Mouse (Mus musculus) thymus, postnatal 0 days (tissue): ENCODE measurements at regions not wholly inside any gene's neighbourhood (a gene's known extent, or its start where the extent isn't known, plus 50 kb on each side); places are given as distances from the start of the nearest gene placed in this dataset.

Experiments used
- DNase-seq: peaks from one replicate; pipeline ENCODE4 v3.0.0-alpha.2; 2015; ENCODE audit warnings: low spot score

DNA sequence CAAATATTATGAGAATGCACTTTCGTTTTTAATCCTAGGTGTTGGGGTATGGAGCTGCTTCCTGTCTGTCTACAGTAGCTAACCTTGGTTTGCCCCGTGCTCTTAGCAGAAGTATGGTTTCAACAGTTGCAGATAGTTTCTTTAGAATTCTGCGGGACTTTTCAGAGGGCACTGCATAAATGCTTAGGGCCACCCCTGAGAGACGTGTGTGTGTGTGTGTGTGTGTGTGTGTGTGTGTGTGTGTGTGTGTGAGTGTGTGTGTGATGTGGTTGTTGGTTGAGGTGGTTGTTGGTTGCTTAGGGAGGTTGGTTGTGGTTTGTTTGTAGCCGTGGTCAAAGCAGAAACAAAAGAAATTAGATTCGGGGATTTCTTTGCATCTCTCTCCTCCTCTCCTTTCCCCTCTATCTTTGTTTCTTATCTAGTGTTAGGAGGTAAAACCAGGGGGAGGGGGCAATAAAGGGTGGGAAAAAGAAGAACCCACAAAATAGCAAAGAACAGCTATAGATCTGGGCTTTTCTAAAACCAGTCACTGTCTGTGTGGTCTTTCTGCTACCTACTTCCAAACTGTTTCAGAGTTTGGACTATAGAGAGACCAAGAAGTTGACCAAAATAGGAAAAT lies 118.7 kb upstream of the Lemd2 start:
- peak; percentile 30 for DNase-seq

DNA sequence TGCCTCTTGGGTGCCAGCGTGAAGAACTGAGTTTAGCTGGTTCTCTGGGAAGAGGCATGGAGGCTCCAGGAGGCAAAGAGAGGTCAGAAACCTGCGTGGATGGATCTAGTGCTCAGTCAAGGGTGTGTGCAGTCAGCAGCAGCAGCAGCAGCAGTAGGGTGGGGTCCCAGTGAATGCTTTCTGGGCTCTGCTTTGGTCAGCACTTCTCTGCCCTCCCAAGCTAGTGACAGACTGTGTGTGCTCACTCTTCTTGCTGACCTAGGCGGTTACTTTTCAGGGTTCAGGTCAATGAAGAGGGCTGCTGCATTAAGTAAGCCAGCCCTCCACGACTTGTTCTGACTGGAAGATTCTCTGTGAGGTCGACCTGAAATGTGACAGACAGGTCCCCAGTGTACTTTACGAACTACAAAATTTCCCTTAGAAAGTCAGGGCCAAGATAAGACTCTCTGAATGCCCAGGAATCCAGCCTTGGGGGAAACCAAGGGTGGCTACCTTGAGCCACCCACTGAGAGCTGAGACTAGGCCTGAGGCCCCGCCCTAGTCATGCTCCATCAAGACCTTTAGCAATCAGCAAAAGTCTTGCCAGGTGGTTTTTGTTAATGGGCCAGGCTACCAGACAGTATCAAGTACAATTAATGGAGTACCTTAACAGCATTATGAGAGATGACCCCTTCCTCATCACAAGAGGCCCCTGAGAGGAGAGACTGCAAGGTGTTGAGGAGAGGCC lies 114.9 kb upstream of the Lemd2 start:
- no peak for DNase-seq

DNA sequence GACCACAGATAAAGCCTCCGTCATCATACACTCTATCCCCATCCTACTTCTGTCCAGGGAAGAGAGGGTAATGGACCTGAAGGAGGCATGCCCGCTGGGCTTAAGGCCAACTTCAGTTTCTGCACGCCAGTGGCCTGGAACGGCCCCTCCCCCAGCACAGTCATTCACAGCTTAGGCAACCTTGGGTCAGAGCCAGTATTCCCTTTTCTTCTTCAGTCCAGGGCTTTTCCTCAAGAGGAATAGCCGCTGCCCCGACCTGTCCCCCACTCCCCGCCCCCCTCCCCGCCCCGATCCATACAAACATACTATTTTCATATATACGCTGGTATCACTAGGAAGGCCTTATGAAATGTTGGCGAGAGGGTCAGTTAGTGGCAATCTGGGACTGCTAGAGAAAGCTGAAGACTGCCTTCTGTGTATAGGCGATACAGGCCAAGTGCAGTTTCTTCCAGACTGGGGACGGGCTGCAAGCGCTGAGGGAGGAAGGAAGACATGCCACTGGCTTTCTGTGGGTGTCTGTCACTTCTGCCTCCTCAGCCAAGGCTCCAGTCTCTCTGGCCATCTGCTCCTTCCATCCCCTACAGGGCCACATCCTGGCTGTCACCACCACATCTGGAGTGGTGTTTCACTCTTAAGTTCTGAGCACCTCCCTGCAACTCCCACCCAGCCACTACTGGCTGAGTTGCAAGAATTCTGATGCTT lies 113.5 kb upstream of the Lemd2 start:
- no peak for DNase-seq

DNA sequence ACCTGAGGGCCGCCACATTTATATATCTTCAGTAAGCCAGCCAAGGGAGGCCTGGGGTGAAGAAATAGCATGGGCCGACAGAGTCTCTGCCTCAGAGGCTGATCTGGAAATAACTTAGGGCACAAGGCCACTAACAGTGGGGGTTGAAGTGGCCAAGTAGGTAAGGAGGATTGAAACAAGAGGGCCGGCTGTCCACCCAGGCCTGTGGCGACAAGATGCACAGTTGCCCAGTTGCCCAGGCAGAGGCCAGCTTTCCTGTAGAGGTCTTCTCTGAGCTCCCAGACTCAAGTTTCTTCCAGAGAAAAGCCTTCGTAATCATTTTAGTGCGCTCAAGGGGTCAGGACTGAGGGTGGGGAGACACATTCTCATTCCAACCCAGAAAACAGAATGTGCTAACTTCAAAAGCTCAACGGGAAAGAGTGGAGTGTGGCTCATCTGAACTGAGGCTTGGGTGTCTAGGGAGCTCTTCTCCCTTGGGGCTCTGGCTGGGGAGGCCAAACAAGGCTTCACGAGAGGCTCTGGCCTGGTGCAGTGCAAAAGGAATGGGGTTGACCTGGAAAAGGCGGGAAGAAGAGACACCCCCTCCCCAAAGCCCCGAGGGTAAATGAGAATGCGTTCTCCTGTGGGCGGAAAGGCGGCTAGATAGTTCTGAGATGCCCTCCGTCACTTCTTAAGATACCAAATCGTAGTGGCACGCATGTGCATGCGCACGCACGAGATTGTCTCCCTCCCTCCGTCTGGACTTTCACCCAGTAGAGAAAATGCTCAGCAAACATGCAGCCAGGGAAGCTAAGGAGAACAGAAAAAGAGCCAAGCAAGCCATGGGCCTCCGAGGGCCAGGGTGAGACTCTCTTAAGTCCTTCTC lies 112.7 kb upstream of the Lemd2 start:
- DNase-seq = no peak

DNA sequence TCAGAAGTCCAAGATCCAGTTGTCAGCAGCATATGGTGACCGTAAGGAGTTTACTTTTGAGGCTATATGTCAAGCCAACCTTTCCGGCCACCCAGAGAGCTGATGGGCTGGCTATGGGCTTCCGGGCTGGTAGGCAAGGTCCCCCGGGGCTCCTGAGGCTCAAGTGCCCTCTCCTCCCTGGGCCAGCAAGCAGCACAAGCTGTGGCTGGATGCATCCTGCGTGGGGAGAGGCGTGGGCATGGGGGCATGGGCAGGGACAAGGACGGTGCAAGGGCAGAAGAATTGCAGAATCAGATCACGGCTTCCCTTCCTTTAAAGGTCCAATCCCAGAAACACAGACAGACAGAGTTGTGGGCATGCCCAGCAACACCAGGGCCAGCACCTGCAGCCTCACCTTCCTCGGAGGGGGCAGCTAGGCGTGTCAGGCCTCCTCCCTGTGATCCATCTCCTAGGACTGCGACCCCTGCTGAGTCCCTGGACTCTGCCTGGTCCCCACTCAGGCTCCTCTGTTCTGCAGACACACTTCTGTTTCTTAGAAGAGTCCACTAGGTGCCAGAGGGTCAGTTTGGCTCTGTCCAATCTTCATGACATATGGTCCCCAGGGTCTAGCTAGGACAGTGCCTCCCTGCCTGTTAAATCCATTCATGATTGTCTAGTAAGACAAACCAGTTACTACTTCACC lies 111.8 kb upstream of the Lemd2 start:
- no peak for DNase-seq

DNA sequence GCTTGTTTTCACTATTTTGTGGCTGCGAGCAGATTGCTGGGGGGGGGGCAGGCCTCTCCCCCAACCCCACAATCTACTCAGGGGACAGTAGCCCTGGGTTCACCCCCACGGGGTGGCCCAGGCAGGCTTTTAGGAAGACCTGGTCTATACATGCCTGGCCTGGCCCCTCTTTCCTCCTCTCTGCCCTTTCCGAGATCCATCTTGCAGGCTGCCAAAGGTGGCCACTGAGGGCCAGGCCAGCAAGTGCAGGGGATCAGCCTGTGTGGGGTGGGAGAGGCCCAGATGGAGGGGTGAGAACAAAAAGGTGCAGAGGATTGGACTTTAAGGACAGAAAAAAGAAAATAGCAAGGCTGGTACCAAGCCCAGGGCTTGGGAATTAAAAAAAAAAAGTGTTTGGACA lies 111.2 kb upstream of the Lemd2 start:
- DNase-seq = no peak

DNA sequence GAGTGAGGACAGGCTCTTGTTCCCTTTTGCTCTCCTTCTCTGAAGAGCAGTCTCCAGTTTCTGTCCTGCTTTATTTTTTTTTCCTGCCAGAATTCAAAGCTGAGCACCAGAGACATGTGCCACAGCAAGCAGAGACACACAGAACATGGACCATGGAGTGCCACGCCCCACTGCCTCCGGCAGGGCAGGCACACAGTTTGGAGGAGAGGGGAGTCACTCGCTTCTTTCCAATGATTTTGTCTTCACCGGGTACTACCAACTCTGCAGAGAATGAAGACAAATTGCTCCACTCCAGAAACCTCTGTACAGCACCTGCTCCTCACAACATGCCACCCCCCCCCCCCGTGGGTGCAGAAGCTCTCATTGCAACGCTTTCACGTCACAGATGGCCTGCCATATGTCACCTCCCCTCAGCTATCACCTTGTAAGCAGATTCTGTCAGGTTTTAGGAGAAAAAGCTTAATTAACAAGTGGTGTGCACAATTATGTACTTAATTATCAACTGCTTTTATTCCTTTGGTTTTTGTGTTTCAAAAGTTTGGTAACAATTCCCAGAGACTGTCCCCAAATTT lies 110.6 kb upstream of the Lemd2 start:
- no peak for DNase-seq

DNA sequence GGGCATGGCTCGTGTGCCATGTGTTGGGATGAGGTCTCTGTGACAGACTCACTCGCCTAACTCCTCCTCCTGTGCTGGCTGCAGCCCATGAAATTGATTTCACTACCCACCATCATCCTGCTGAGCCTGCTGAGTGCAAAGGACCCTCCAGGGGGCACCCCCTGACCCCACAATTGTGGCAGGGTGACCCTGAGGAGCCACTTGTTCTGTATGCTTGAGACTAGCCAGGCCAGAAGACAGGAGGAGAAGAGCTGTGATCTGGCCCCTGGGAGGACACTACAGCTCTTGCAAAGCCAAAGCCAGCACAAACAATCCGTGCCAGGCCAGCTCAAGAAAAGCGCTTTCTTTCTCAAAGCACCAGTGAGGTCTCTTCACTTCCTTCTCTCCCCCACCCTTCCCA lies 104.7 kb upstream of the Lemd2 start:
- peak; percentile 20 for DNase-seq

DNA sequence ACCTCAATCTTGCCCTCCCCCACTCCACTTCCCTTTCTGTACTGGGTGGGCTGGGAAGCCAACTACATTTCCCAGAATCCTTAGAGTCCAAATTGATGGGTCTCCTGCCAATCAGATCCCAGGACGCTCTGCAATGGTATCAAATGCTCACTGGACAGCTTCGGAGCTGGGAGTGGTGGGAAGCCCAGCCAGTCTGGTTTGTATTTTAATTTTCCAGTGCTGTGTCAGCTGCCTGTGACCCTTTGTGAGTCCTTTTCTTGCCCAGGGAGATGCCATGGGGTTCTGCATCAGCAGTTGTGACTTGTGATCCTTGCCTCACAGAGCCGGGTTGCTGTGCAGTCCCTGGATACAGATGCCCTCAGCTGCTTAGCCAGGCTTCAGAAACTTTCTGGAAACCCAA lies 100.6 kb upstream of the Lemd2 start:
- no peak for DNase-seq

DNA sequence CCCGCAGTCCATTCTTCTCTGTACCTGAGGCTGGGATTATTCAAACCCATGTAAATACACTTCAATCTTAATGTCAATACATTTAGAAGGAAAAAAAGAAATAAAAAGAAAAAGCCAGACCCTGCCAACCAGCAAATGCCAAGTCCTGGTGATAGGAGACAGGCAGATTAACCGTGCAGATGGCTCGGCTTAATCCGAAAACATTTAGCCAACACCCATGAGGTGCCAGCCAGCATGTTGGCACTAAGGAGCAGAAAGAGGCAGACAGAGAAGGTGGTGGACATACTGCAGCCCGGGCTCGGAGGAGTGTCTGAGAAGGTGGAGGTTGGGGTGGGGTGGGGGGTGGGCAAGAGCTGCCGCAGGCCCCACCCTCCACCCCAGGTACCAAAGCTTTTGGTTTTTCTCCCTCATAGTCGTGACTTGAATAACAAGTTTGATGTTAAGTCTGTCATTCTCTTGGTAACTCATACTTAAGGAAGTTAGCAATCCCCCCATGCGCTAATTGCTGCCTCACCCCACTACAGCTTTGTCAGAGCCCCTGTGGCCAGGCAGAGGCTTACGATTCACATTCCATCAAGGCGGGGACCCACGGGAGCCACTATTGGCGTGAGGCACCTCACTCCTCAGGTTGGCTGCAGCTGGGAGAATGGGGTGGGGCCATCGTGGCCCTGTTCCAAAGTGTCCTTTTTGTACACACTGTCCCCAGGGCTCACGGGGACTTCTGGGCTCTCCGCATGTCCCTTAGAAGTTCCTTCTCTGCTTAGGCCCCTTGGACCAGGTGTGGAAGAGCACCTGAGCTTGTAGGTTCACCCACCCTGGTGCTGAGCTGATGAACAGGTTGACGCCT lies 99.6 kb upstream of the Lemd2 start:
- DNase-seq = no peak

DNA sequence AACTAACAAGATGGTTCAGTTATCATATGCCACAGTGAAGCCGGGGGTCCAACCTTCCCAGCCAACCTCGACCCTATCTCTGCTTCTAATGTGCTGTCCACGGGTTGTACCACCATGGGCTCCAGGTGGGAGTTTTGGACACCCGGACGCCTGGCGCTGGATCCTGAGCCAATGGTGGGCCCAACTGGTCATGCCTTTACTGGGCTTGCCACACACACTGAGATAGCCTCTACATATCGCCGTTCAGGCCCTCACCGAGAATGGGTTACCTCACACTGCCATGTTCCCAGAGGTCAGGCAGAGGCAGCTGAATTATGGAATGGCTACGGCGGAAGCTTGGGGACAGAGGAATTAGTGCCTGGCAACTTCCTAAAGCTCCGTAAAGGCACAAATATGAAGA lies 98.8 kb upstream of the Lemd2 start:
- DNase-seq = no peak

DNA sequence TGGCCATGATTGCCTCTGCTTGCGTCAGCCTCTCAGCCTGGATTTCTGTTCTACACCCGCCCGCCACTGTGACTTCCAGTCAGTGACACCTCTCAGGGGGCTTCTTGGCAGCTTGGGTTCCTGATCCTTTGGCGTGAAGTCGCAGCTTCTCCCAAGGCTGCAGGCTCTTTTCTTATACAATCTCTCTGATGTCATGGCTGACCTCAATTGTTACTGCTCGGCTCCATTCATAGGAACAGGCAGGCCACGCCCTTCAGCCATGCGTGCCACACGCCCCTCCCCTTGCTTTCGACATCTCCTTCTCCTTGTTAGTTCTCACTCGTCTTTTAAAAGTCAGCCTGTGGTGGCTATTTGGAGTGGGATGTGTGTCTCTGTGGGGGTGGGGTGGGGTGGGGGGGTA lies 97.1 kb upstream of the Lemd2 start:
- no peak for DNase-seq

DNA sequence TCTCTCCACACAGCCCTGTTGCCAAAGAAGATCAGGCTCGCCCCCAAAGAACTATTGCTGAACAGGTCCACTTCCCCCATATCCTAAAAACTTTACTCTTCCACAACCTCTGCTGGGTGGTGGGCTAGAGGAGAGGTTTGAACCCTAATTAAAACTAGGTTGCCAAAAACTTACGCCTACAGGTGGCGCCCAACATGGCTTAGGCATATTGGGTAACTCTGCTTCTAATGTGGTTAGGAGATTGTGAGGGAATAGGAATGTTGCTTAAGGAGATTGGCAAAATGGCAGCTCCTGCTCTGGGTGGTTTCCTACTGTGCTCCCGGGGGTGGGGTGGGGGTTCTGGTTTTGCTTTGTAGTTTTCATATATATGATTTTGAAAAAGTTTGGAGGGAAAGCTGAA lies 95.0 kb upstream of the Lemd2 start:
- DNase-seq = no peak

DNA sequence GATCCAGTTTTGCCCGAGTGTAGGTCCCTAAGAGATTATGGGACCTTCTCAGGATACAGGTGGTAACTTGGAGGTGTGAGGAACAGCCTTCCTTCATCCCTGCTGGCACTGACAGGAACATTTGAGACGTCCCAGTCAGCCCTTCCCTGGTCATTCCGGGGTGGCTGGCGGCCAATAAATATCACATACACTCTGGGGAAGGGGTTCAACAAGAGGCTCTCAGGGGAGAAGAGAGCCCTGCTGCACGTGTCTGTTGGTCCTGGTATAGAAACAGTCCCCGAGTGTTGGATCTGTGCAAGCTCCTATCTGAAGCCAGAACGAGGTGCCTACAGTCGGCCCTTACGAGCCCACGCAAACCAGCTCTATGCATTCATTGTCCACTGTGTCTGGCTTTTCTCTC lies 94.1 kb upstream of the Lemd2 start:
- no peak for DNase-seq

DNA sequence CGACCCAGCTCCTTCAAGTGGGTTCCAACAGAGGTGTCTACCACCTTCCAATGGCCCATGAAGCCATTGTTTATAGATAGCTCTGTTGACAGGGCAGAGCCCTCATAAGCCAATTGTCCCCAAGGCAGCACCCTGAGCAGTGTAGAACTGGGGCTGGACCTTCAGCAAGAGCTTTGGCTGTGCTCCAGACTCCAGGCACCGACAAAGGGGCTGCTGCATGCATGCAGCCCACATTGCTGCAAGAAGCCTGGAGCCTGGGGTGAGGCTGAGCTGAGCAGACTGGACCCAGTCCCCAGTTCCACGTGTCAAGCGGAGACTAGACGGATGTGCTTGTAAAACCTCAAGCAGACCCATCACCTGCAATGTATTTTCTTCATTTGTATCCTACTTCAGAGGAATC lies 91.9 kb upstream of the Lemd2 start:
- DNase-seq = no peak

DNA sequence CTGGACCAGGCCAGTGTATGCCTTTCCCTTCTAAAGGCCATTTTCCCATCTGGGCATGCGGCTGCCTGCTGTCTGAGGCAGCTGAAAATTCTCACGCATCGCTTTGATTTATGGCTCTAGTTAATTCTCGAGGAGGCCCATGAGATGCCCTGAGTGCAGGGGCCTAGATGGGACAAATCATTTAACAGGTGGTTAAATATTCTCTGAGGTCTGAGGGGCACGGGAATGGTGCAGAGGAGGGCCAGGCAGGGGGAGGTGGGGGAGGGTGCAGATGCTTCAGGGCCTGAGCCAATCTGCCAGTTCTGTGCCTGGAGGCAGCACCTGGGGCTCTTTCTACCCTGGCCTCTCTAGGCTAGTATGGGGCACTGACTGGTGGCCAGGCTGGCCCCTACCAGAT lies 89.9 kb upstream of the Lemd2 start:
- no peak for DNase-seq

DNA sequence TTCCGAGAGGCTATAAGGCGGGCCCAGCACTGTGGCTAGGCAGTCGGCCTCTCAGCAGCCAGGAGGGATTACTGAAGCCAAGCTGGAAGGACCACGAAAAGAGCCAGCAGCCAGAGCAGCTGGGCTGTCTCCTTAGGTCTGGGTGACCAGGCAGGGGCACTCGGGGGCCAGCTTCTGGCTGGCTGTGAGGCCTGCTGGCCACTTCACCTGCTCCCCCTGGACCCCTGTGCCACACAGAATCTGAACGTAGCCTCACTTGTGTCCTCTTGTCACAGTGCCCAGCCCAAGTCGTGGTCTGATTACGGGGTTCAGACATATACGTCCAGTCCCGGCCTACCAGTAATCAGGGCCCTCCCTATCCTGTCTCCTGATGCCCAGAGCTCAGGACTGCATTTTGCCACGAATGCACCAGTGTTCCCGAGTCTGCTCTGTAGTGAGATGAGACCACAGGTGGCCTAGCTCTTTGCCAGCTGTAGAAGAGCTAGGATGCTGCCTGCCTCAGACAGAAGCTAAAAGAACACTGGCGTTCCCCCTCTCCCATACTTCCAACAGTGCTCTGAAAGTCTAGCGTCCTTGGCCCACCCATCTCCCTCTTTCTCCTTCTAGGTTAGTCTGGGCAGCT lies 89.4 kb upstream of the Lemd2 start:
- no peak for DNase-seq

DNA sequence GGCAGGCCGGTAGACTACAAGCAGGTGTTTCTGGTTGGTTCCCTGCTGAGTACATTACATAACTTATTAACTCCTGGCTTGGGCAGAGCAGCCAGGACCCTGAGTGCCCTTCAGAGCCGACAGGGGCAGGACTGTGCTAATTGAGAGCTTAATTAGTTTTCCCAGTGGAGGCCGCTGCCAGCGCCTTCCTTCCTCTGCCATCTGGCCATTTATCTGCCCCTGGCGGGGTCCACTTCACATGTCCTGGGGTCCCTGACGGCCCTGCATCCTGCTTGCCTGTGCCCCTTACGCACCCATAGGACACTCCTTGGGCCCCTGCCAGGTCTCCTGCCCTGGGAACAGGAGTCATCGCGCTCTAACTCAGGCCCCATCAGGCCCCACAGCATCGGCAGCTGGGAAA lies 87.4 kb upstream of the Lemd2 start:
- DNase-seq = no peak

DNA sequence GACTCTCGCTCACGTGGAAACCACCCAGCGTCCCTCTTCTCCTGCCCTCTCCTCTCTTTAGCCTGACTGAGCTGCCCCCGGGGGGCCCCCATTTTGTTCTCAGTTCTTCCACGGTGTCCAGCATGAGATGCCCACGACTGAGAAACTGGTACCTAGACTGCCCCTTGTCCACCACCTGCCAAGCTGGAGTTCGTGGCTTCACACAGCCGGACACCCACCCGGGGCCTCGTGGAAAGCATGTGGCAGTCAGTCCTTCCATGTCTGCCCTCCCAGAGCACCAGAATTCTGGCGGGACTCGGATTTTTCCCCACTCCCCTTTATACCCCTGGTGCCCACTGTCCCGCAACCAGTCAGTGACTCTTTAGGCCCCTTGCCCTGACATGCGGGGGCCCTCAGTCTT lies 86.9 kb upstream of the Lemd2 start:
- no peak for DNase-seq

DNA sequence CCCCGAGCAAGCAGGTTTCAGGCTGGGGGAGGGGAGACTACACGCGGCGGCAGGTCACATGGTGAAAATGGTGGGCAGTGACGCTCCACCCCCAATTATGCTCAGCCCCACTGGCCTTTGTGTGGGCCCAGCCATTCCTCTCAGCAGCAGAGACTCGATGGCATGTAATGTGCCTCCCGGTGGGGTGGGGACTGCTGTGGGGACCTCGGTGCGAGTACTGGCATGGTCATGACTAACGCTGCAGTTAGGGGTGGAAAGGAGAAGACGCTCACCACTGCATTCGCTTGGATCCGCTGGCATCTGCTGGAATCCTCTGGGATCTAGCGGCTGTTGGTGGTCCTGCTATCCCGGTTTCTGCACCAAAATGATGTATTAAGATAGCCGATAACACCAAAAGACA lies 86.0 kb upstream of the Lemd2 start:
- no peak for DNase-seq
